8 mouse cellular contexts compared by ENCODE assay signal in the genomic region with DNA sequence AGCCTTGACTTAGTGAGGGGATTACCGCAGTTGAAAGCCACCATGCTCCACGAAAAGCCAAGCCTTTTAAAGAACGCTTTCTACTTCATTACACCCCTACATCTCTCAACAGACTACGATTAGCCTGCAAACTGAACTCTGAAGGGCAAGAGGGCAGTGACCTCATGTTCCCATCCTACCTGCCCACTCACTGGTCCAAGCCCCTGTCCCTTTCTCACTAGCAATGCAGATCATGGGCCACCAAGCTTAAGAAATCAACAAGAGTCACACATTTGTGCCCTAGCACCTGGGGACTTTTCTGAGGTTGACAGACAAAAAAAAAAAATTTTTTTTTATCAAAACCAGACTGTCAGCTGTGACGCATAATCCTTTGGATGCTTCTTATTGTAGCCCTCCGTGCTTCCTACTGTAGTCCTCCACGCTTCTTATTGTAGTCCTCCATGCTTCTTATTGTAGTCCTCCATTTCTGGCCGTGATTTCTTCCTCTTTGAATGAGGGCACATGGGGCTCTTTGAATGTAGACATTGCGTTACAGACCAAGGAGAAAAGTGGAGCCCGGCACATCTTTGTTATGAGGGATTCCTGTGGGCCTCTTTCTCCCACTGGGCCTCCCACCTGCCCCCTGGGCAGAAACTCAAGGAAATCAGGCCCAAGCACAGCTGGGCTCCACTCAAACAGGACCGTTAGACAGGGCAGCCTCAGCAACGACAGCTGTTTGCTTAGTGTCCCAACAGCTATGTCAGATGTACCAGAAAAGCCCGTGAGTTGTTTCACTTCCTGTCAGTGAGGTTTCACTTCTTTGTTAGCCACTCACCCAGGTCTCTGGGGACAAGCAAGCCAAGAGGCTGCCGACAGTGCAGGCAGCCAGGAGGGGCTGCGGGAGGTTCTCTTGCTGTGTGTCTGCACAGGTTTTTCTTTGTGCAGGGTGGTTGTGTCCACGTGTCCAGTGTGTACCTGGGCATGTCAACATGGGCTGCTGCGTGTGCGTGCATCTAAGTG. TPM values are rescaled to one million over a fixed set of nuclear protein-coding genes. Genes with fewer than 3 reads are reported as not detected.
A peak's percentile ranks its signal among the peaks of the same experiment; 100 is the strongest.
DNase-seq lines count a peak whose midpoint lies in the region; ATAC-seq and TF ChIP-seq lines count a peak whose summit lies in the region.

No protein-coding gene starts in this region.

- H3K4me1 ChIP-seq in bone marrow macrophage, adult 2 months (ENCODE audit: control insufficient read depth, insufficient read depth, low read length) = peaks cover 32% of the 10 kb centered on the region

- DNase-seq in layer of hippocampus, adult 11-12 months (ENCODE audit: low spot score) = peak; percentile 36
- DNase-seq in layer of hippocampus, postnatal 36 days = no peak
- peak; percentile 78 for DNase-seq in naive thymus-derived CD4-positive, alpha-beta T cell, adult 2 months (ENCODE audit: low read depth)
- no peak for DNase-seq in cerebellum, adult 11 months
- DNase-seq in left cerebral cortex, adult 8-10 months (ENCODE audit: low spot score in 2 of 2) = no peak
- DNase-seq in urinary bladder, adult 2 months (ENCODE audit: low spot score) = no peak

- TF ChIP-seq CTCF in bone marrow macrophage, adult 2 months (IDR thresholded peaks at IDR 0.05; ENCODE audit: low read depth, low read length) = no peak

- peak overlapping the region; percentile 90 for H3K27ac ChIP-seq in bone marrow macrophage, adult 2 months (ENCODE audit: insufficient read depth, low read depth, low read length)

- peak; percentile 59 to 87; a peak in 3 of 4 replicates for ATAC-seq in hematopoietic stem cell, adult 5-6 weeks (replicated peaks in 1 of 2; ENCODE audit: insufficient read depth in 1 of 2, low FRiP score in 2 of 2, low TSS enrichment in 1 of 2, low read depth in 1 of 2, poor library complexity in 2 of 2, severe bottlenecking in 2 of 2)

- no peak for TF ChIP-seq POLR2A in bone marrow macrophage, adult 2 months (IDR thresholded peaks at IDR 0.05; ENCODE audit: borderline replicate concordance, low read depth, low read length)

- H3K4me3 ChIP-seq in bone marrow macrophage, adult 2 months (ENCODE audit: insufficient read depth, low read length) = 0 out of 2 replicates have a peak overlapping the region, but pooled peaks have one; percentile 5

RNA-seq across cellular contexts. Expression of gene Hdhd5, which starts 36.1 kb away (rescaled TPM):
- total RNA-seq in layer of hippocampus, postnatal 36 days (2021) = 10 to 100 TPM; 29.5 to 30.5 TPM
- polyA plus RNA-seq in bone marrow macrophage, adult 2 months (2012; ENCODE audit: insufficient read depth, insufficient read length, missing spikeins) = 8.5 and 10.5 TPM in 2 replicates
- total RNA-seq in hematopoietic stem cell, adult 5-6 weeks (2017) = 11.9 and 17.4 TPM in 2 replicates
- total RNA-seq in left cerebral cortex, adult 8-10 months (2022) = 10 to 100 TPM; 31.7 to 36.8 (median 33.9) TPM
- polyA plus RNA-seq in urinary bladder, adult 2 months (2012; rRNA removed) = 15.5 and 20.1 TPM in 2 replicates

Comparison
In these comparisons a context has a peak if more than half of its experiments do, and no peak if none do; other contexts are left out.
1. DNase-seq: peak in layer of hippocampus, adult 11-12 months (single experiment) and naive thymus-derived CD4-positive, alpha-beta T cell, adult 2 months (single experiment); none in layer of hippocampus, postnatal 36 days (0 of 2), cerebellum, adult 11 months (single experiment), left cerebral cortex, adult 8-10 months (0 of 2) and urinary bladder, adult 2 months (single experiment).